Mouse (Mus musculus): ENCODE data around the gene Tex9.

- TF ChIP-seq ZNF384 (IDR thresholded peaks at IDR 0.05; ENCODE audit: low read depth, low read length) (no peak), ZC3H11A (IDR thresholded peaks at IDR 0.05; ENCODE audit: borderline replicate concordance, low read depth, low read length) (no peak), HCFC1 (IDR thresholded peaks at IDR 0.05; ENCODE audit: borderline replicate concordance, insufficient read depth, low read length) (no peak), CHD2 (IDR thresholded peaks at IDR 0.05; ENCODE audit: low read depth, low read length) (no peak), MAFK (IDR thresholded peaks at IDR 0.05; ENCODE audit: insufficient read depth, low read depth, low read length) (no peak)
These were observed 44.0 kb downstream of the Tex9 start for GRCm38 (mm10) chr9:72448026-72448425.

All from ES-E14 (cell line).